Mouse (Mus musculus) hindbrain, embryonic 15.5 days (tissue): ENCODE data around the gene 1700061G19Rik. TPM values are rescaled to one million over a fixed set of nuclear protein-coding genes. Genes with fewer than 3 reads are reported as not detected.

Source experiments
- ATAC-seq: fragments of 200-750 bp; cut with Nextera tagmentation; 2 replicates; pipeline ENCODE4 v1.8.0; 2017; ENCODE audit warnings: low read depth, moderate number of reproducible peaks, moderate TSS enrichment; ENCODE audit not compliant: low FRiP score
- H3K27ac ChIP-seq: fragments of 300-500 bp; sonication (generic); replicated peaks from 2 replicates; pipeline ENCODE4 v1.5.1; 2015; ENCODE audit warnings: mild to moderate bottlenecking, inconsistent platforms
- H3K27me3 ChIP-seq: fragments of 300-500 bp; sonication (generic); 2 replicates; pipeline ENCODE4 v1.6.1; 2015; ENCODE audit warnings: control low read depth, inconsistent platforms
- H3K36me3 ChIP-seq: fragments of 300-500 bp; sonication (generic); 2 replicates; pipeline ENCODE4 v1.6.1; 2015; ENCODE audit warnings: control low read depth, inconsistent platforms
- H3K4me1 ChIP-seq: fragments of 300-500 bp; sonication (generic); replicated peaks from 2 replicates; pipeline ENCODE4 v1.6.1; 2015; ENCODE audit warnings: control low read depth, inconsistent platforms
- H3K4me2 ChIP-seq: fragments of 300-500 bp; sonication (generic); 2 replicates; pipeline ENCODE4 v1.6.1; 2015; ENCODE audit warnings: moderate library complexity, mild to moderate bottlenecking, inconsistent platforms
- H3K4me3 ChIP-seq: fragments of 300-500 bp; sonication (generic); 2 replicates; pipeline ENCODE4 v1.5.1; 2015; ENCODE audit warnings: mild to moderate bottlenecking, inconsistent platforms
- H3K9ac ChIP-seq: fragments of 300-500 bp; sonication (generic); 2 replicates; pipeline ENCODE4 v1.6.1; 2015; ENCODE audit warnings: inconsistent platforms
- H3K9me3 ChIP-seq: fragments of 300-500 bp; sonication (generic); 2 replicates; pipeline ENCODE4 v1.6.1; 2016; ENCODE audit warnings: control low read depth, inconsistent platforms
- WGBS: fragments of 180-500 bp; shearing (Covaris S2); methylation state at CpG from one replicate; pipeline ENCODE4 v1.1.7; 2015; 5-methylcytosine and 5-hydroxymethylcytosine counted together
- polyA plus RNA-seq: library from polyadenylated mRNA; unstranded; fragments of >200 nt; fragmentation: Nextera tagmentation; extraction: Ambion mirVana; gene quantifications from 2 replicates; pipeline ENCODE4 v1.2.1, GENCODE M21; 2015

1700061G19Rik gene
- polyA plus RNA-seq, 1 experiment from 2014 or later = 0.61 TPM

DNA sequence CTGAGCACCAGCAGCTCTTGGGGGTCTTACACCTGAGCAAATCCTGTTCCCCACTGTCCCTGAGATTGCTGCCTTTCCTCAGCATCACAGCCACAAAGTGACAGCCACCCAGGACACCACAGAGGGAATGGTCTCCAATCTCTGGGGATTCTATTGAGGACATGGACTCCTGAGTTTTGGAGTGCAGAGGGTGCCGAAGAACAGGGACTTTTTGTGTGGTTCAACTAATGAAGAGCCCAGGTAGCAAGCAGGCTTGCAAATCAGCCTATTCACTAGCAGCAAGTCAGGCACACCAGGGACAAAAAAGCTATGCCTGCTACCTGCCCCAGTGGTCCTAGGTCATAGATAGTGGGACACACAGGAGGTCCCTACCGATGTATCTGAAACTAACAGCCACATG, 58.1 kb downstream of the 1700061G19Rik start:
- H3K4me3 ChIP-seq = 0 out of 2 replicates have a peak overlapping the region, but pooled peaks have one; percentile 94
- no peaks in the 10 kb centered on the region for H3K27me3 ChIP-seq
- ATAC-seq = no peak
- H3K4me1 ChIP-seq = peaks cover 36% of the 10 kb centered on the region
- 92% methylated on average over 2 of the region's 2 CpGs for WGBS
- H3K9me3 ChIP-seq = no peaks in the 10 kb centered on the region
- no peaks in the 10 kb centered on the region for H3K36me3 ChIP-seq
- no peak overlapping the region for H3K27ac ChIP-seq
- H3K4me2 ChIP-seq = peak overlapping the region; percentile 74
- no peak overlapping the region for H3K9ac ChIP-seq

DNA sequence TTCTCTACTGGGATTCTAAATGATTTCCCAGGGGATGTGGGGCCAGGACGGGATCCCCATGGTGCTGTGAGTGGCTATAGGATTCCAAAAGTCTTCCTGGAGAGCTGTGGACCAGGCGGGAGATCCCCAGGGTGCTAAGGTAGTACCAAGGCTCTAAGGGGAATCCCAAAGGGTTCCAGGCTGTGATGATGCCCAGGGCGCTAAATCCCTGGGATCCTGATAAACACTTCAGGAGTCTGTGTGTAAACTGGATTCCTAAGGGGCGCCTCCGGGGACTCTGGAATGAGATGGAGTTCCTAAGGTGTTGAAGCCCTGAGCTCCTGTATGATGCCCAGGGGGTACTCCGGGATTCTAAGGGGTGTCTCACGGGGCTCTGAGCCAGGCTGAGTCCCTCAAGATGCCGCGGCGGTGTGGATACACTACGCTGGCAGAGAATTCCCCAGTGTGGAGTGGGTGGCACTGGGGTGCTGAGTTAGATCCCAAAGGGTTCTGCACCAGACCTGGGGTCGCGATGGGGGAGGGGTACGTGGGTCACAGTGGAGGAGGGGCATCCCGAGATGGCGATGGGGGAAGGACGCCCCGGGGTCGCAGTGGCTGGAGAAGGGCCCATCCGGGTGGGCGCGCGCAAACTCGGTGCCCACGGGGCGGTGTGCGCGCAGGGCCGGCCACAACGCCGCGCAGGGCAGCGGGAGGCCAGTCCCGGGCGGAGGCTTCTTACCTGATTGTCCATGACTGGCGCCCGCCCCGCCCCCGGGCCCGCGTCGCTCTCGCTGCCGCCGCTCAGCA, 59.5 kb downstream of the 1700061G19Rik start:
- Histone ChIP-seq H3K9ac (peak overlapping the region; percentile 97), H3K27ac (peak overlapping the region; percentile 89), H3K36me3 (no peaks in the 10 kb centered on the region), H3K4me3 (peak overlapping the region; percentile 94), H3K27me3 (no peaks in the 10 kb centered on the region), H3K4me2 (peak overlapping the region; percentile 74), H3K4me1 (peaks cover 36% of the 10 kb centered on the region), H3K9me3 (no peaks in the 10 kb centered on the region)
- WGBS = 1% methylated on average over 42 of the region's 45 CpGs
- peak; percentile 59 for ATAC-seq

DNA sequence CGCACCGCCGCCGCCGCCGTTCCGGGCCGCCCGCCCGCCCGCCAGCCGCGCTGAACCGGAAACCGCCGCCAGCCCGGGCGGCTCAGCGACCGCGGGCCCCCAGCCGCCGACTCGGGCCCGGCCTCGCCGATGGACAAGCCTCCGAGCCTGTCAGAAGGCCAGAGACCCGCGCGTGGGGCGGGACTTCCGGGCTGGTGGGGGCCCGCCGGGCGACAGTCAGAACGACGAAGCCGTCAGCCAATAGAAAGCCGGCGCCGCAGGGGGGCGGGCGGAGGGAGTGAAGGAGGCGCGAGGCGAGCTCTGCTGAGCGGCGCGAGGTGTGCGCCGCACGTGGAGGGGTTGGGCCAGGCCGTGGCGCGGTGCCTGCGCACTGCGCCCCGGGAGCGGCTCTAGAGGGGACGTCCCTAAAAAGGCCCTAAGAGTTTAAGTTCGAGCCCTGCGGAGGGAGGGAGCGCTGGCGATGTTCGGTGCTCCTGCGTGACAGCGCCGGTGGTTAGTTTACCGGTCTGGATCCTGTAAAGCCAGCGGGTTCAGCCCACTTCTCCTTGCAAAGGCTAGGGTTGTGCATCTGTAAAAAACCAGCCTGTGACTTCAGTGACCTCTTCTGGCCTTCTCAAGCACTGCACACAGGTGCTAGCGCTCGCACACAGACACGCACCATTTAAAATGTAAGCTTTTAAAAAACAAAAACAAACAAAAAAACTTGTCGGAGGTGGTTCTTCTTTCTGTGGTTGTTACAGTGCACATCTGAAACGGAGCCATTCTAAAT, 60.3 kb downstream of the 1700061G19Rik start, which contains the start of gene Mllt1:
Gene Mllt1 (minus strand): TSS at position 53 of the 769 bp plus-strand sequence.
- Histone ChIP-seq H3K4me1 (peaks cover 36% of the 10 kb centered on the region), H3K27me3 (no peaks in the 10 kb centered on the region), H3K9ac (peak within 1 kb of the TSS; percentile 97), H3K9me3 (no peaks in the 10 kb centered on the region), H3K4me2 (peak within 1 kb of the TSS; percentile 74), H3K4me3 (peak within 1 kb of the TSS; percentile 94), H3K36me3 (no peaks in the 10 kb centered on the region), H3K27ac (peak within 1 kb of the TSS; percentile 89)
- peak; percentile 98 for ATAC-seq
- WGBS = 3% methylated on average over 69 of the region's 76 CpGs

DNA sequence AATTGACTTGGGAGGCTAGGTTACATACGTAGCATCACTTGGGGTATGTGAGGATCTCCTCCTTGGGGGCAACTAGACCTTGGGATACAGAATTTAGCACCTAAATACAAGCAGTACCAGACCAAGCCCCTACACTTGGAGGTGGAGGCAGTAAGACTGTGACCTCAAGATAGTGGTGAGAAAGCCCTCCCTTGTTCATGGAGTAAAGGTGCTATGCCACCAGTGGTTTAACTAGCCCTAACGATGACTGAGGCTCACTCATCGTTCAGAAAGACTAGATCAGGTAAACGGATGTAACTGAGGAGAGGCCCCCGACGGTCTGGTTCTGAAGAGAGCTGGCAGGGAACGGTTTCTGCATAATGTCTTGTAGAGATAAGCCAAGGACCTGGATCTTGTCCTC, 61.5 kb downstream of the 1700061G19Rik start:
- ATAC-seq = no peak
- peaks cover 30% of the 10 kb centered on the region for H3K4me1 ChIP-seq
- no peaks in the 10 kb centered on the region for H3K27me3 ChIP-seq
- peaks cover 5% of the 10 kb centered on the region; the same call in 1 of the 2 replicates for H3K9me3 ChIP-seq
- H3K27ac ChIP-seq = no peak overlapping the region
- H3K36me3 ChIP-seq = no peaks in the 10 kb centered on the region
- 96% methylated on average over 7 of the region's 7 CpGs for WGBS
- H3K9ac ChIP-seq = no peak overlapping the region
- no peak overlapping the region for H3K4me2 ChIP-seq
- no peak overlapping the region for H3K4me3 ChIP-seq

Other genes starting within 250 kb of the 1700061G19Rik start
- 44.2 and 49.2 TPM in 2 replicates for gene Lonp1, start 248.6 kb upstream of the 1700061G19Rik start, polyA plus RNA-seq
- 1.2 and 1.7 TPM in 2 replicates for gene Catsperd, start 247.3 kb upstream of the 1700061G19Rik start, polyA plus RNA-seq
- gene Ranbp3, start 202.2 kb upstream of the 1700061G19Rik start, polyA plus RNA-seq = 103 and 107 TPM in 2 replicates
- 579 and 588 TPM in 2 replicates for gene Ndufa11, start 157.7 kb upstream of the 1700061G19Rik start, polyA plus RNA-seq
- 15.2 and 16.7 TPM in 2 replicates for gene Vmac, start 157.5 kb upstream of the 1700061G19Rik start, polyA plus RNA-seq
- gene Nrtn, start 117.9 kb upstream of the 1700061G19Rik start, polyA plus RNA-seq = 2.5 and 2.6 TPM in 2 replicates
- 89.7 and 96.9 TPM in 2 replicates for gene Dus3l, start 110.7 kb upstream of the 1700061G19Rik start, polyA plus RNA-seq
- 0.54 and 1.0 TPM in 2 replicates for gene Prr22, start 105.2 kb upstream of the 1700061G19Rik start, polyA plus RNA-seq
- 4.8 and 6.7 TPM in 2 replicates for gene Rfx2, start 44.5 kb upstream of the 1700061G19Rik start, polyA plus RNA-seq
- gene Acsbg2, start 1.0 kb upstream of the 1700061G19Rik start, polyA plus RNA-seq = not detected in 2 replicates
- gene Mllt1, start 59.9 kb downstream of the 1700061G19Rik start, polyA plus RNA-seq = 89.1 and 93.3 TPM in 2 replicates
- not detected in 2 replicates for gene Acer1, start 106.6 kb downstream of the 1700061G19Rik start, polyA plus RNA-seq
- 166 and 168 TPM in 2 replicates for gene Clpp, start 114.8 kb downstream of the 1700061G19Rik start, polyA plus RNA-seq
- 54.7 and 55.8 TPM in 2 replicates for gene Alkbh7, start 121.9 kb downstream of the 1700061G19Rik start, polyA plus RNA-seq
- 0.51 and 0.61 TPM in 2 replicates for gene Pspn, start 124.5 kb downstream of the 1700061G19Rik start, polyA plus RNA-seq
- gene Gtf2f1, start 135.8 kb downstream of the 1700061G19Rik start, polyA plus RNA-seq = 67.3 and 67.5 TPM in 2 replicates
- gene Gm17949, start 136.0 kb downstream of the 1700061G19Rik start, polyA plus RNA-seq = 0.41 and 0.54 TPM in 2 replicates
- 27.9 and 31.2 TPM in 2 replicates for gene Khsrp, start 156.0 kb downstream of the 1700061G19Rik start, polyA plus RNA-seq
- not detected in 2 replicates for gene Slc25a41, start 166.2 kb downstream of the 1700061G19Rik start, polyA plus RNA-seq
- 4.1 and 4.6 TPM in 2 replicates for gene Crb3, start 183.6 kb downstream of the 1700061G19Rik start, polyA plus RNA-seq
- 43.1 and 45.0 TPM in 2 replicates for gene Slc25a23, start 184.4 kb downstream of the 1700061G19Rik start, polyA plus RNA-seq
- 4.3 and 4.4 TPM in 2 replicates for gene Dennd1c, start 203.0 kb downstream of the 1700061G19Rik start, polyA plus RNA-seq
- 329 and 394 TPM in 2 replicates for gene Tubb4a, start 212.3 kb downstream of the 1700061G19Rik start, polyA plus RNA-seq
- gene Tnfsf9, start 229.8 kb downstream of the 1700061G19Rik start, polyA plus RNA-seq = 6.6 and 8.7 TPM in 2 replicates